Mouse (Mus musculus): ENCODE results near the gene Cnot1. TPM values are rescaled to one million over a fixed set of nuclear protein-coding genes. Genes with fewer than 3 reads are reported as not detected.

Gene Cnot1
- total and polyA plus RNA-seq, 3 experiments = 119 to 3,440 (median 259) TPM

DNA sequence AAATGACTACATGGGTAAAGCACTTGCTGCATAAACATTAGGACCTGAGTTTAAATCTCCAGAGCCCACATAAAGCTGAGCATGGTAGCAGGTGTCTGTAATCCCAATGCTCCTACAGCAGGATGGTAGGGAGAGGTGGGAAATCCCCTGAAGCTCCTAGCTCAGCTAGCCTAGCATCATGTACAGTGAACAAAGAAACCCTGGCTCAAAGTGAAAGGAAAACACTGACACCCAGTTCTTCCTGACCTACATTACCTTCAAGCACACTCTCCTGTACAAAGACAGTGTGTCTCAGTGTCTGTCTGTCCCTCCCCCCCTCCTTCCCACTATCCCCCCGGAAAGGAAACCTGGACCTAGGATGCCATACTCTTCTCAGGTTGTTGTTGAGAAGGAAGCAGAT lies 7.4 kb downstream of the Cnot1 start:
- H3K4me1 ChIP-seq (ENCODE audit: control insufficient read depth in 1 of 2, insufficient read depth in 2 of 2, low read length in 2 of 2) = peaks cover 0 to 9% of the 10 kb centered on the region in 2 experiments; a peak in 2 of 4 replicates
- no peak overlapping the region for H3K27ac ChIP-seq (ENCODE audit: control insufficient read depth, low read depth, low read length)

GRCm38 (mm10) chr8:95799117-95799516 lies 8.1 kb downstream of the Cnot1 start:
- Histone ChIP-seq H3K36me3 (ENCODE audit: control insufficient read depth in 1 of 2, insufficient read depth in 2 of 2, low read length in 2 of 2) (peaks cover 13 to 34% of the 10 kb centered on the region in 2 experiments), H3K79me2 (ENCODE audit: control insufficient read depth, insufficient read depth, low read length, poor library complexity) (peaks cover 79% of the 10 kb centered on the region), H3K9me3 (replicated peaks; ENCODE audit: insufficient read depth, low read length) (no peaks in the 10 kb centered on the region), H3K9ac (ENCODE audit: control insufficient read depth, low read depth, low read length, poor library complexity, severe bottlenecking) (no peak overlapping the region), H3K27me3 (ENCODE audit: control insufficient read depth in 1 of 2, insufficient read depth in 2 of 2, low read length in 2 of 2) (no peaks in the 10 kb centered on the region), H3K4me1 (ENCODE audit: control insufficient read depth in 1 of 2, insufficient read depth in 2 of 2, low read length in 2 of 2) (0 out of 4 replicates have a peak, but pooled peaks cover 0 to 4% of the 10 kb centered on the region in 2 experiments), H3K27ac (ENCODE audit: control insufficient read depth, low read depth, low read length) (no peak overlapping the region), H3K4me3 (ENCODE audit: control insufficient read depth in 1 of 2, insufficient read depth in 1 of 2, low read depth in 2 of 2, low read length in 2 of 2) (no peak overlapping the region)
- no peak for DNase-seq (ENCODE audit: low read depth, low spot score)
- no peak for TF ChIP-seq BHLHE40 (IDR thresholded peaks at IDR 0.05; ENCODE audit: borderline replicate concordance, low read depth, low read length)
- TF ChIP-seq JUND (IDR thresholded peaks at IDR 0.05; ENCODE audit: low read depth, low read length) = no peak
- TF ChIP-seq POLR2AphosphoS2 (IDR thresholded peaks at IDR 0.05; ENCODE audit: low read length) = no peak
- TF ChIP-seq NRF1 (IDR thresholded peaks at IDR 0.05; ENCODE audit: insufficient read depth, low read depth, low read length, poor library complexity, severe bottlenecking) = no peak
- TF ChIP-seq RAD21 (IDR thresholded peaks at IDR 0.05; ENCODE audit: low read depth, low read length) = no peak
- no peak for TF ChIP-seq MXI1 (IDR thresholded peaks at IDR 0.05; ENCODE audit: low read depth, low read length)
- no peak for TF ChIP-seq E2F4 (IDR thresholded peaks at IDR 0.05; ENCODE audit: borderline replicate concordance, low read depth, low read length)

More for the DNA sequence above, 7.4 kb downstream of the Cnot1 start:
- H3K9me3 ChIP-seq (replicated peaks; ENCODE audit: insufficient read depth, low read length) = no peaks in the 10 kb centered on the region
- H3K36me3 ChIP-seq (ENCODE audit: control insufficient read depth in 1 of 2, insufficient read depth in 2 of 2, low read length in 2 of 2) = peaks cover 17 to 34% of the 10 kb centered on the region in 2 experiments
- H3K9ac ChIP-seq (ENCODE audit: control insufficient read depth, low read depth, low read length, poor library complexity, severe bottlenecking) = no peak overlapping the region
- no peak for DNase-seq (ENCODE audit: low read depth, low spot score)
- no peaks in the 10 kb centered on the region for H3K27me3 ChIP-seq (ENCODE audit: control insufficient read depth in 1 of 2, insufficient read depth in 2 of 2, low read length in 2 of 2)
- no peak overlapping the region for H3K4me3 ChIP-seq (ENCODE audit: control insufficient read depth in 1 of 2, insufficient read depth in 1 of 2, low read depth in 2 of 2, low read length in 2 of 2)
- peaks cover 82% of the 10 kb centered on the region for H3K79me2 ChIP-seq (ENCODE audit: control insufficient read depth, insufficient read depth, low read length, poor library complexity)
- TF ChIP-seq RAD21 (IDR thresholded peaks at IDR 0.05; ENCODE audit: low read depth, low read length) (no peak), TBP (IDR thresholded peaks at IDR 0.05; ENCODE audit: low read depth, low read length) (no peak), SMC3 (IDR thresholded peaks at IDR 0.05; ENCODE audit: low read depth, low read length) (no peak), ZKSCAN1 (IDR thresholded peaks at IDR 0.05; ENCODE audit: low read depth, low read length) (no peak), KAT2A (conservative IDR thresholded peaks at IDR 0.05; ENCODE audit: low read depth, low read length) (no peak), HCFC1 (IDR thresholded peaks at IDR 0.05; ENCODE audit: low read depth, low read length) (no peak), SIN3A (IDR thresholded peaks at IDR 0.05; ENCODE audit: low read length) (no peak), USF2 (IDR thresholded peaks at IDR 0.05; ENCODE audit: borderline replicate concordance in 1 of 2, insufficient read depth in 1 of 2, low read depth in 1 of 2, low read length in 2 of 2) (no peak), TAL1 (IDR thresholded peaks at IDR 0.05; ENCODE audit: low read length) (no peak), BHLHE40 (IDR thresholded peaks at IDR 0.05; ENCODE audit: borderline replicate concordance, low read depth, low read length) (no peak), MAFK (IDR thresholded peaks at IDR 0.05; ENCODE audit: borderline replicate concordance, low read depth, low read length) (no peak), ZC3H11A (IDR thresholded peaks at IDR 0.05; ENCODE audit: low read depth, low read length) (no peak), ZNF384 (IDR thresholded peaks at IDR 0.05; ENCODE audit: low read depth, low read length) (no peak)
